Mouse (Mus musculus) lung, adult 2 months (tissue): ENCODE data around the gene 1700003F12Rik.

ENCODE experiments used
- CTCF ChIP-seq: fragments of 200-500 bp; IDR thresholded peaks from 2 replicates; pipeline ENCODE4 v1.5.1; 2011; ENCODE audit warnings: mild to moderate bottlenecking, low read length, control low read depth; ENCODE audit not compliant: insufficient read depth
- POLR2A ChIP-seq: fragments of 200-500 bp; IDR thresholded peaks from 2 replicates; pipeline ENCODE4 v1.6.1; 2011; ENCODE audit warnings: low read depth, mild to moderate bottlenecking, control low read depth, low read length, borderline replicate concordance; ENCODE audit errors: extremely low read depth

- TF ChIP-seq POLR2A: no peak
- TF ChIP-seq CTCF: no peak
Measured at GRCm38 (mm10) chr2:154526531-154526930, 20.4 kb upstream of the 1700003F12Rik start.
